Mouse (Mus musculus) spleen, adult 2 months (tissue): ENCODE measurements around the gene H2afx.

Experiments used
- CTCF ChIP-seq: fragments of 200-500 bp; IDR thresholded peaks from 2 replicates; pipeline ENCODE4 v1.5.1; 2011; ENCODE audit warnings: mild to moderate bottlenecking, inconsistent platforms; ENCODE audit not compliant: insufficient read depth, insufficient read length, insufficient replicate concordance; ENCODE audit errors: extremely low read depth
- POLR2A ChIP-seq: fragments of 200-500 bp; IDR thresholded peaks from 2 replicates; pipeline ENCODE4 v1.6.1; 2011; ENCODE audit warnings: low read depth, low read length, inconsistent platforms

- TF ChIP-seq CTCF (no peak), POLR2A (no peak)
Observed at GRCm38 (mm10) chr9:44376141-44376540, 41.6 kb downstream of the H2afx start.
